Mouse (Mus musculus) CH12.LX (cell line): ENCODE measurements around the gene Pan3.

ENCODE experiments used
- CTCF ChIP-seq, 2 experiments: IDR thresholded peaks in 1 of 2; conservative IDR thresholded peaks in 1 of 2; 2 replicates each; pipeline ENCODE4 v1.5.1; 2011 to 2012; ENCODE audit warnings: low read depth in 2 of 2, low read length in 2 of 2, improper control_type of control experiment in 1 of 2, inconsistent platforms in 1 of 2, mild to moderate bottlenecking in 1 of 2, moderate library complexity in 1 of 2
- ETS1 ChIP-seq: conservative IDR thresholded peaks from 2 replicates; pipeline ENCODE4 v1.6.1; 2012; ENCODE audit warnings: low read depth, mild to moderate bottlenecking, inconsistent platforms, low read length, improper control_type of control experiment, moderate library complexity
- JUN ChIP-seq: IDR thresholded peaks from 2 replicates; pipeline ENCODE4 v1.6.1; 2011; ENCODE audit warnings: low read depth, mild to moderate bottlenecking, low read length, improper control_type of control experiment, moderate library complexity; ENCODE audit not compliant: insufficient read depth
- MYC ChIP-seq: IDR thresholded peaks from 2 replicates; pipeline ENCODE4 v1.6.1; 2011; ENCODE audit warnings: low read depth, mild to moderate bottlenecking, improper control_type of control experiment, low read length
- POLR2A ChIP-seq: IDR thresholded peaks from 2 replicates; pipeline ENCODE4 v1.6.1; 2011; ENCODE audit warnings: low read depth, mild to moderate bottlenecking, improper control_type of control experiment, low read length
- RCOR1 ChIP-seq: conservative IDR thresholded peaks from 2 replicates; pipeline ENCODE4 v1.6.1; 2012; ENCODE audit warnings: low read depth, mild to moderate bottlenecking, inconsistent platforms, low read length, improper control_type of control experiment
- UBTF ChIP-seq: IDR thresholded peaks from 2 replicates; pipeline ENCODE4 v1.6.1; 2012; ENCODE audit warnings: low read depth, mild to moderate bottlenecking, inconsistent platforms, low read length, improper control_type of control experiment, moderate library complexity
- ZKSCAN1 ChIP-seq: IDR thresholded peaks from 2 replicates; pipeline ENCODE4 v1.6.1; 2012; ENCODE audit warnings: low read depth, inconsistent platforms, low read length, improper control_type of control experiment, borderline replicate concordance
- ZMIZ1 ChIP-seq: IDR thresholded peaks from 2 replicates; pipeline ENCODE4 v1.6.1; 2012; ENCODE audit warnings: low read depth, mild to moderate bottlenecking, inconsistent platforms, low read length, improper control_type of control experiment

- TF ChIP-seq ZKSCAN1 (no peak), RCOR1 (no peak), MYC (no peak), CTCF (conservative IDR thresholded peaks at IDR 0.05 in 1 of 2, IDR thresholded peaks at IDR 0.05 in 1 of 2; ENCODE audit: low read depth in 2 of 2, low read length in 2 of 2) (no peak), POLR2A (no peak), UBTF (no peak), JUN (no peak), ETS1 (no peak), ZMIZ1 (no peak)
These were observed 15.3 kb downstream of the Pan3 start for GRCm38 (mm10) chr5:147445252-147445651.
